Mouse (Mus musculus) neural tube, embryonic 12.5 days (tissue): ENCODE data around the gene Epb41l2. TPM values are rescaled to one million over a fixed set of nuclear protein-coding genes. Genes with fewer than 3 reads are reported as not detected.

Source experiments
- ATAC-seq: fragments of 200-750 bp; cut with Nextera tagmentation; 2 replicates; pipeline ENCODE4 v1.8.0; 2017; ENCODE audit warnings: low read depth, mild to moderate bottlenecking, moderate TSS enrichment, moderate library complexity; ENCODE audit not compliant: low FRiP score
- H3K27ac ChIP-seq: fragments of 300-500 bp; sonication (generic); 2 replicates; pipeline ENCODE4 v1.5.1; 2016
- H3K27me3 ChIP-seq: fragments of 300-500 bp; sonication (generic); replicated peaks from 2 replicates; pipeline ENCODE4 v1.6.1; 2016; ENCODE audit warnings: mild to moderate bottlenecking
- H3K36me3 ChIP-seq: fragments of 300-500 bp; sonication (generic); 2 replicates; pipeline ENCODE4 v1.6.1; 2016; ENCODE audit warnings: mild to moderate bottlenecking
- H3K4me1 ChIP-seq: fragments of 300-500 bp; sonication (generic); 2 replicates; pipeline ENCODE4 v1.6.1; 2016
- H3K4me2 ChIP-seq: fragments of 300-500 bp; sonication (generic); replicated peaks from 2 replicates; pipeline ENCODE4 v1.6.1; 2016; ENCODE audit warnings: mild to moderate bottlenecking
- H3K4me3 ChIP-seq: fragments of 300-500 bp; sonication (generic); 2 replicates; pipeline ENCODE4 v1.5.1; 2016
- H3K9ac ChIP-seq: fragments of 300-500 bp; sonication (generic); 2 replicates; pipeline ENCODE4 v1.6.1; 2016; ENCODE audit warnings: mild to moderate bottlenecking
- H3K9me3 ChIP-seq: fragments of 300-500 bp; sonication (generic); 2 replicates; pipeline ENCODE4 v1.6.1; 2016; ENCODE audit warnings: mild to moderate bottlenecking
- WGBS: fragments of 180-500 bp; shearing (Covaris S2); methylation state at CpG from one replicate; pipeline ENCODE4 v1.1.7; 2016; 5-methylcytosine and 5-hydroxymethylcytosine counted together
- polyA plus RNA-seq: library from polyadenylated mRNA; unstranded; fragments of >200 nt; fragmentation: Nextera tagmentation; extraction: Ambion mirVana; gene quantifications from 2 replicates; pipeline ENCODE4 v1.2.1, GENCODE M21; 2016

Gene Epb41l2
- polyA plus RNA-seq, 1 experiment from 2014 or later: 40.2 TPM

DNA sequence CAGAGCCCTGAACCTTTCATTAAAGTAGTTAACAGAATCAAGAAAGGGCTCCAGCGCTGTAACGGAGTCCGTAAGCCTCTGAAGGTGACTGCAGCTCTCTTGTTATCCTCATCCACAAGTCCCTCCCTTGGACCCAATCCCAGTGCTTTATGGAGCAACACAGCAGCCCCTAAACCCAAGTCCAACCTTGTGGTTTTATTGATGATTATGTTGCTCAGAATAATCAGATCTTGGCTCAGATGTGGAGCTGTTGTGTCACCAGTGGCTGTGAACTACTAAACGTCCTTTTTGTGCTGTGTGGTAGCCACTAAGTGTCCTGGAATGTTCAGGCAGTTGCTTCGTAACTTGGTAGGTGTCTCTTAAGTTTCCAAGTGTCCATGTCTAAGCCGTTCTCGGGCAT is 33.2 kb downstream of the Epb41l2 start:
- Histone ChIP-seq H3K27ac (no peak overlapping the region), H3K36me3 (no peaks in the 10 kb centered on the region), H3K9me3 (no peaks in the 10 kb centered on the region), H3K4me2 (no peak overlapping the region), H3K9ac (no peak overlapping the region), H3K4me1 (no peaks in the 10 kb centered on the region), H3K27me3 (no peaks in the 10 kb centered on the region), H3K4me3 (no peak overlapping the region)
- WGBS: 92% methylated on average over 7 of the region's 7 CpGs
- ATAC-seq: no peak

DNA sequence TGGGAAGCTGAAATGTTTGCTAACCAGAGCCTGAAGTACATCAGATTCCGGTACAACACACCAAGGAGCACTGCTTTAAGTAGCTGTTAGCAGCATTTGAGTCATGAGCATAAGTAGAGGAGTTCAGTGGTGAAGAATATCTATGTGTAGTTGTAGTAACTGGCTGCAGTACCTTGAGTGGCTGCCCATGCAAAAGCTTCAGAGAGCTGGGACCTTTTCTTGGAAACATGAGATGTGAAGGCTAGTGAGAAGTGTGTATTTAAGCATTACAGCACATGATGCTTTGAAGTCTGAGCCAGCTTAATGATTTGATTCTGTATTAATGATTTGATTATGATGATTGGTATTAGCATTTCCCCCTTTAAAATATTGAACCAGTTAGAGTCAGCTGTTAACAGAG is 34.1 kb downstream of the Epb41l2 start:
- Histone ChIP-seq H3K9ac (no peak overlapping the region), H3K4me3 (no peak overlapping the region), H3K27me3 (no peaks in the 10 kb centered on the region), H3K36me3 (no peaks in the 10 kb centered on the region), H3K4me2 (no peak overlapping the region), H3K9me3 (no peaks in the 10 kb centered on the region), H3K27ac (no peak overlapping the region), H3K4me1 (no peaks in the 10 kb centered on the region)
- WGBS: 91% methylated on average over 1 of the region's 1 CpGs
- ATAC-seq: no peak

- Histone ChIP-seq H3K4me3 (no peak overlapping the region), H3K36me3 (no peaks in the 10 kb centered on the region), H3K27me3 (no peaks in the 10 kb centered on the region), H3K4me1 (no peaks in the 10 kb centered on the region), H3K9ac (no peak overlapping the region), H3K27ac (no peak overlapping the region), H3K4me2 (no peak overlapping the region), H3K9me3 (no peaks in the 10 kb centered on the region)
- WGBS: 92% methylated on average over 5 of the region's 5 CpGs
- no peak for ATAC-seq
These were observed 35.8 kb downstream of the Epb41l2 start for GRCm38 (mm10) chr10:25395236-25395886.

DNA sequence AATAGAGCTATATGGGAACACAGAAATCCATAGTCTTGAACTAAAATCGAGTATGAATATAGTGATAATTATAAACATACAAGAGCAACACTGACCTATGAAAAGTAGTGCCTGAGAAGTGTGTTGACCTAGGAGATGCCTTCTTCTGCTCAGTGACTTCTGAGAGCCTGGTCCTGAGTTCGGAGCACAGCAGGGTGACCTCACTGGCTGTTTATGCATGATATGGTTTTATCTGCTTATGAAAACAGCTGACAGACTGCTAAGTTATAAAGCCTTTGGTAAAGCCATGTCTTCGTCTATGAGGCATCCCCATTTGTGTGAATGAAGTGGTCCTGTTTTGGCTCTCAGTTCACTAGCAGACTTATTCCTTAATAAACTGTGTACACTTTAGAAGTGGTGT is 37.3 kb downstream of the Epb41l2 start:
- Histone ChIP-seq H3K4me2 (no peak overlapping the region), H3K4me1 (no peaks in the 10 kb centered on the region), H3K9me3 (no peaks in the 10 kb centered on the region), H3K9ac (no peak overlapping the region), H3K27me3 (no peaks in the 10 kb centered on the region), H3K36me3 (no peaks in the 10 kb centered on the region), H3K27ac (no peak overlapping the region), H3K4me3 (no peak overlapping the region)
- ATAC-seq: no peak
- 85% methylated on average over 3 of the region's 3 CpGs for WGBS

GRCm38 (mm10) chr10:25397767-25398690 is 38.4 kb downstream of the Epb41l2 start:
- H3K4me1 ChIP-seq: no peaks in the 10 kb centered on the region
- no peak overlapping the region for H3K9ac ChIP-seq
- no peaks in the 10 kb centered on the region for H3K36me3 ChIP-seq
- no peak overlapping the region for H3K4me2 ChIP-seq
- no peaks in the 10 kb centered on the region for H3K27me3 ChIP-seq
- no peaks in the 10 kb centered on the region for H3K9me3 ChIP-seq
- H3K4me3 ChIP-seq: no peak overlapping the region
- WGBS: 61% methylated on average over 14 of the region's 14 CpGs
- ATAC-seq: no peak
- no peak overlapping the region for H3K27ac ChIP-seq

GRCm38 (mm10) chr10:25399016-25399415 is 39.4 kb downstream of the Epb41l2 start:
- no peak overlapping the region for H3K9ac ChIP-seq
- no peak overlapping the region for H3K27ac ChIP-seq
- H3K9me3 ChIP-seq: no peaks in the 10 kb centered on the region
- no peak overlapping the region for H3K4me3 ChIP-seq
- no peak for ATAC-seq
- no peak overlapping the region for H3K4me2 ChIP-seq
- no peaks in the 10 kb centered on the region for H3K27me3 ChIP-seq
- no peaks in the 10 kb centered on the region for H3K4me1 ChIP-seq
- no peaks in the 10 kb centered on the region for H3K36me3 ChIP-seq
- 82% methylated on average over 4 of the region's 4 CpGs for WGBS

DNA sequence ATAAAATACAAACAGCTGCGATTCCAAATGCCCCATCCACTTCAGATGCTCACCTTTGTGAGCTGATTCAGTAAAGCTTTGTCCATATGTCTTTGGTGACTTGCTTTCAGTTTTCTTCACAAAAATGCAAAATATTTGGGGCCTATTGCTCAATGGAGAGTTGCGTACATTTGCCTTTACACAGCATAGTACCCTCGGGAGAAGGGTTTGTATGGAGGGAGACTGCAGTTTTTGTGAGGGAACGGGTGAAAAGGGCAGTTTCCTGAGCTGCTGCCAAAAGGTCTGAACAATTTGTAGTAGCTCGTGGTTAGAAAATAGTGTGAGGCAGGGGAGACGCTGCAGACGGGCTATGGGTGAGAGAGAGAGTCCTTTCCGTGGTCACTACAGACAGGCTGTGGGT is 40.5 kb downstream of the Epb41l2 start:
- ATAC-seq: no peak
- Histone ChIP-seq H3K4me1 (no peaks in the 10 kb centered on the region), H3K4me2 (no peak overlapping the region), H3K36me3 (no peaks in the 10 kb centered on the region), H3K9ac (no peak overlapping the region), H3K27ac (no peak overlapping the region), H3K27me3 (no peaks in the 10 kb centered on the region), H3K4me3 (no peak overlapping the region), H3K9me3 (no peaks in the 10 kb centered on the region)
- WGBS: 63% methylated on average over 8 of the region's 8 CpGs

DNA sequence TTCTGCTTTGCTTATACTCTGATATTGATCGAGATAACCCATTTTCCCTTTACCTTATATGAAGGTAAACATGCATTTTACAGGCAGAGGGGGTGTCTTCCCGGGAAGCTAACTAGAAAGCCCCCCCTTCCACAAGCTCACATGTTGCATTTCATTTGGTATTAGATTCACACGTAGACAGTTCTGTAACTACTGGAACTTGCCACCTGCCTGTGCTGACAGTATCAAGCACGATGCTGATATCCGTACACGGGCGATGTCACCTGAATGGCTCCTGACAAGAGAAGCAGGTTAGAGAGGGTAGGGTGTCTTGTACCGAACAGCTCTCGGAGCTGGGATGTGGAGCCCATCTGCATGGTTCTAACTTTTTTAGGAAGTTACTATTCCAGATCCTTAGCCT is 41.0 kb downstream of the Epb41l2 start:
- Histone ChIP-seq H3K9me3 (no peaks in the 10 kb centered on the region), H3K27me3 (no peaks in the 10 kb centered on the region), H3K4me1 (no peaks in the 10 kb centered on the region), H3K27ac (no peak overlapping the region), H3K4me3 (no peak overlapping the region), H3K9ac (no peak overlapping the region), H3K36me3 (no peaks in the 10 kb centered on the region), H3K4me2 (no peak overlapping the region)
- ATAC-seq: no peak
- WGBS: 93% methylated on average over 9 of the region's 9 CpGs

GRCm38 (mm10) chr10:25401356-25401755 is 41.8 kb downstream of the Epb41l2 start:
- Histone ChIP-seq H3K27me3 (no peaks in the 10 kb centered on the region), H3K4me3 (no peak overlapping the region), H3K4me2 (no peak overlapping the region), H3K9ac (no peak overlapping the region), H3K27ac (no peak overlapping the region), H3K9me3 (no peaks in the 10 kb centered on the region), H3K4me1 (no peaks in the 10 kb centered on the region), H3K36me3 (no peaks in the 10 kb centered on the region)
- ATAC-seq: no peak
- WGBS: 80% methylated on average over 2 of the region's 2 CpGs

DNA sequence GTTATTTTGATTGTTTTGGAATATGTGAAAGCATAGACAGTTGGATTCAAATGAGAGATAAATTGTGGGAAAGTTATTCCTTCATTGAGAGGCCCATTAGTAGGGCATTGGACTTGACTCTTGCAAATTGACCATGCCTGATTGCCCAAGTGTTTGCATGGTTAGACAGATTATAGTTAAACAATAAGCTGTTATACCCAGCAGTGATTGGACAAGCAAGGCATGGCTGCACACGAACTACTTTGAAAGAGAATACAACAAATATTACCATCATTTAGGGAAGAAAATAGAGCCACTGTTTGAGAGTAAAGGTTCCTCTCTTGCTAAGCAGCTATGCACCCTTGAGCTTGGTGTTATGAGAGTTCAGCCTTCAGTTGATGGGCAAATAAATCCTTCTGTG is 43.3 kb downstream of the Epb41l2 start:
- ATAC-seq: no peak
- H3K27ac ChIP-seq: no peak overlapping the region
- WGBS: 31% methylated on average over 1 of the region's 1 CpGs
- H3K4me1 ChIP-seq: no peaks in the 10 kb centered on the region
- H3K27me3 ChIP-seq: no peaks in the 10 kb centered on the region
- no peaks in the 10 kb centered on the region for H3K36me3 ChIP-seq
- no peaks in the 10 kb centered on the region for H3K9me3 ChIP-seq
- H3K4me2 ChIP-seq: no peak overlapping the region
- H3K4me3 ChIP-seq: no peak overlapping the region
- no peak overlapping the region for H3K9ac ChIP-seq

- H3K4me1 ChIP-seq: no peaks in the 10 kb centered on the region
- no peak overlapping the region for H3K4me2 ChIP-seq
- H3K36me3 ChIP-seq: no peaks in the 10 kb centered on the region
- no peak overlapping the region for H3K27ac ChIP-seq
- 83% methylated on average over 15 of the region's 15 CpGs for WGBS
- no peak overlapping the region for H3K9ac ChIP-seq
- ATAC-seq: no peak
- no peaks in the 10 kb centered on the region for H3K9me3 ChIP-seq
- H3K27me3 ChIP-seq: no peaks in the 10 kb centered on the region
- H3K4me3 ChIP-seq: no peak overlapping the region
These were observed 44.5 kb downstream of the Epb41l2 start for GRCm38 (mm10) chr10:25403813-25404701.

GRCm38 (mm10) chr10:25404702-25405098 is 45.1 kb downstream of the Epb41l2 start:
- Histone ChIP-seq H3K4me2 (no peak overlapping the region), H3K4me3 (no peak overlapping the region), H3K9ac (no peak overlapping the region), H3K4me1 (no peaks in the 10 kb centered on the region), H3K27me3 (no peaks in the 10 kb centered on the region), H3K27ac (no peak overlapping the region), H3K36me3 (no peaks in the 10 kb centered on the region), H3K9me3 (no peaks in the 10 kb centered on the region)
- 79% methylated on average over 6 of the region's 6 CpGs for WGBS
- ATAC-seq: no peak
